Mouse (Mus musculus) liver, embryonic 14.5 days (tissue): ENCODE measurements around the gene Tcf25. TPM values are rescaled to one million over a fixed set of nuclear protein-coding genes. Genes with fewer than 3 reads are reported as not detected.

Experiments
- ATAC-seq: fragments of 200-750 bp; cut with Nextera tagmentation; 2 replicates; pipeline ENCODE4 v1.8.0; 2017; ENCODE audit warnings: moderate number of reproducible peaks, mild to moderate bottlenecking, moderate library complexity; ENCODE audit not compliant: insufficient read depth
- DNase-seq, 3 experiments: peaks; one replicate each; pipeline ENCODE4 v3.0.0-alpha.2; 2012 to 2013; ENCODE audit warnings: low read depth in 3 of 3, low spot score in 3 of 3
- H3K27ac ChIP-seq: fragments of 300-500 bp; sonication (generic); 2 replicates; pipeline ENCODE4 v1.5.1; 2014; ENCODE audit warnings: moderate library complexity, mild to moderate bottlenecking, control low read depth, inconsistent platforms
- H3K27me3 ChIP-seq: fragments of 300-500 bp; sonication (generic); 2 replicates; pipeline ENCODE4 v1.6.1; 2014; ENCODE audit warnings: mild to moderate bottlenecking, low read length, moderate library complexity; ENCODE audit not compliant: control insufficient read depth, insufficient read depth
- H3K36me3 ChIP-seq: fragments of 300-500 bp; sonication (generic); replicated peaks from 2 replicates; pipeline ENCODE4 v1.6.1; 2014; ENCODE audit warnings: low read depth; ENCODE audit not compliant: control insufficient read depth, insufficient read depth
- H3K4me1 ChIP-seq, 2 experiments: fragments of 200-500 bp in 1 of 2; fragments of 300-500 bp in 1 of 2; sonication (generic) in 1 of 2; replicated peaks; 2 replicates each; pipeline ENCODE4 v1.6.1; 2012 to 2014; ENCODE audit warnings: antibody characterized with exemption in 1 of 2, inconsistent platforms in 1 of 2, low read length in 1 of 2; ENCODE audit not compliant: control insufficient read depth in 2 of 2, insufficient read depth in 2 of 2
- H3K4me2 ChIP-seq: fragments of 300-500 bp; sonication (generic); 2 replicates; pipeline ENCODE4 v1.6.1; 2014; ENCODE audit warnings: low read depth, mild to moderate bottlenecking, control low read depth, moderate library complexity
- H3K4me3 ChIP-seq, 2 experiments: fragments of 200-500 bp in 1 of 2; fragments of 300-500 bp in 1 of 2; sonication (generic) in 1 of 2; 2 replicates each; pipeline ENCODE4 v1.5.1; 2012 to 2014; ENCODE audit warnings: low read depth in 2 of 2, low read length in 2 of 2, mild to moderate bottlenecking in 2 of 2, control low read depth in 1 of 2, inconsistent platforms in 1 of 2, moderate library complexity in 1 of 2; ENCODE audit not compliant: insufficient read depth in 1 of 2
- H3K9ac ChIP-seq: fragments of 300-500 bp; sonication (generic); replicated peaks from 2 replicates; pipeline ENCODE4 v1.6.1; 2014; ENCODE audit warnings: mild to moderate bottlenecking, control low read depth, moderate library complexity
- H3K9me3 ChIP-seq: fragments of 300-500 bp; sonication (generic); 2 replicates; pipeline ENCODE4 v1.6.1; 2016; ENCODE audit warnings: low read length, mixed read lengths; ENCODE audit not compliant: control insufficient read depth
- CTCF ChIP-seq: IDR thresholded peaks from 2 replicates; pipeline ENCODE4 v1.5.1; 2016; ENCODE audit warnings: antibody characterized with exemption, low read depth, control low read depth
- EP300 ChIP-seq: IDR thresholded peaks from 2 replicates; pipeline ENCODE4 v1.6.1; 2016; ENCODE audit warnings: antibody characterized with exemption, low read depth
- WGBS: fragments of 180-500 bp; shearing (Covaris S2); extraction: QIAGEN DNeasy Blood & Tissue Kit; methylation state at CpG from one replicate; pipeline ENCODE4 v1.1.7; 2014; ENCODE audit not compliant: insufficient replicate concordance; 5-methylcytosine and 5-hydroxymethylcytosine counted together
- polyA plus RNA-seq, 2 experiments: library from polyadenylated mRNA; depleted of rRNA in 1 of 2; stranded (reverse) in 1 of 2; unstranded in 1 of 2; fragments of >200 nt; fragmentation: Nextera tagmentation in 1 of 2; extraction: Ambion mirVana in 1 of 2; gene quantifications; 2 replicates each; pipeline versions ENCODE4 v1.2.1 to v1.2.3; 2012 to 2014

The Tcf25 gene
- polyA plus RNA-seq, 2 experiments = 45.6 to 53.1 TPM

GRCm38 (mm10) chr8:123361082-123361739 lies 12.3 kb upstream of the Tcf25 start:
- peak; percentile 55; the same call in 1 of the 2 replicates for ATAC-seq

GRCm38 (mm10) chr8:123374239-123374578 lies 656 bp downstream of the Tcf25 start:
- H3K9ac ChIP-seq = peak overlapping the region; percentile 90
- no peaks in the 10 kb centered on the region for H3K27me3 ChIP-seq
- peak overlapping the region; percentile 79 to 97 for H3K4me3 ChIP-seq
- H3K4me2 ChIP-seq = peak overlapping the region; percentile 94
- H3K4me1 ChIP-seq = peaks cover 9 to 11% of the 10 kb centered on the region in 2 experiments
- no peaks in the 10 kb centered on the region; the same call in 1 of the 2 replicates for H3K36me3 ChIP-seq
- TF ChIP-seq CTCF (no peak), EP300 (no peak)
- no peaks in the 10 kb centered on the region for H3K9me3 ChIP-seq
- ATAC-seq = peak; percentile 75
- peak; percentile 81 to 83 (median 82) for DNase-seq
- H3K27ac ChIP-seq = peak overlapping the region; percentile 81
- under 1% methylated on average over 20 of the region's 20 CpGs for WGBS

More at GRCm38 (mm10) chr8:123361082-123361739, 12.3 kb upstream of the Tcf25 start:
- TF ChIP-seq EP300 = no peak
- peak; percentile 97 for TF ChIP-seq CTCF
- DNase-seq = peak in 2 of 3 experiments; percentile 50 to 51
- whole genome bisulfite sequencing = 44% methylated on average over 12 of the region's 12 CpGs
- Histone ChIP-seq H3K4me1 (no peaks in the 10 kb centered on the region), H3K9me3 (no peaks in the 10 kb centered on the region), H3K27me3 (no peaks in the 10 kb centered on the region), H3K27ac (no peak overlapping the region), H3K36me3 (no peaks in the 10 kb centered on the region), H3K4me2 (no peak overlapping the region), H3K4me3 (no peak overlapping the region), H3K9ac (no peak overlapping the region)

DNA sequence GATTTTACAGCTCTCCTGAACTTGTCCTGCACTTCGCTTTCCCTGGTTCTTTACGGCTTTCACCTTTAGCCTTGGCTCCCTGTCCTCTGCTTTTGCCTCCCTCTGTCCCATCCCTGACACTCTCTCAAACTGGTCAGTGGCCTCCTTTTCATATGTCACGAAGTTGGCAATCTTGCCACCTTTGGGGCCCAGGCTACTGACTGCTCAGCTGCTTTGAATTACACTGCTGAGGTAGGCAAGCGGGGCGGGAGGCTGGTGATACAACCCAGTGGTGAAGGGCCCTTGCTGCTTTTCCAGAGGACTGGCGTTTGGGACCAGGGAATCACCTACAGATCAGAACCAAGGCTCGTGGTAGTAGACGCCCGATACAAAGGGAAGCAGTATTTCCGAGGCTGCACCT lies 2.1 kb downstream of the Tcf25 start:
- no peak overlapping the region for H3K9ac ChIP-seq
- no peak overlapping the region for H3K4me2 ChIP-seq
- 80% methylated on average over 10 of the region's 10 CpGs for WGBS
- no peak for DNase-seq
- TF ChIP-seq CTCF (no peak), EP300 (no peak)
- no peak for ATAC-seq
- H3K9me3 ChIP-seq = no peaks in the 10 kb centered on the region
- no peaks in the 10 kb centered on the region for H3K27me3 ChIP-seq
- H3K27ac ChIP-seq = no peak overlapping the region
- H3K4me1 ChIP-seq = peaks cover 9 to 11% of the 10 kb centered on the region in 2 experiments
- no peaks in the 10 kb centered on the region; the same call in 1 of the 2 replicates for H3K36me3 ChIP-seq
- no peak overlapping the region for H3K4me3 ChIP-seq

DNA sequence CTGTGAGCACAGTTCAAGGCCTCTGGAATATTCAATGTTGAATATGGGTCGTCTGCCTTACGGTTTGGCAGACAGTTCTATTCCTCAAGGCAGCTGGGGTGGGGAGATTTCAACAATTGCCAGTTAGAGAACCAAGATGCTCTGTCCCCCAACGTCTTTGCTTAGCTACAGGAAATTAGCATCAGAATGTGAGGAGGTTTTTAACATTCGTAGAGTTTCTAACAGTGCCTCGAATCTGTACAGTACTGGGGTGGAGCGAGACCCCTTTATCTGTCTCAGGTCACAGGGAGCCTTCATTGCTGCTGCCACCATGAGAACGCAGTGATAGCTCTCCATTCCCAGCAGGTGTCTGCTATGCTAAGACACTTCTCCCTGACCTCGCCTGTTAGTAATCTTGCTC lies 2.6 kb downstream of the Tcf25 start:
- Histone ChIP-seq H3K9ac (no peak overlapping the region), H3K27me3 (no peaks in the 10 kb centered on the region), H3K27ac (no peak overlapping the region), H3K4me3 (no peak overlapping the region), H3K4me1 (peaks cover 9 to 11% of the 10 kb centered on the region in 2 experiments), H3K4me2 (no peak overlapping the region), H3K9me3 (no peaks in the 10 kb centered on the region), H3K36me3 (no peaks in the 10 kb centered on the region; the same call in 1 of the 2 replicates)
- WGBS = 63% methylated on average over 8 of the region's 8 CpGs
- ATAC-seq = no peak
- TF ChIP-seq EP300 (no peak), CTCF (no peak)
- DNase-seq = no peak

GRCm38 (mm10) chr8:123381711-123382110 lies 8.2 kb downstream of the Tcf25 start:
- no peak overlapping the region for H3K27ac ChIP-seq
- ATAC-seq = no peak
- H3K9me3 ChIP-seq = no peaks in the 10 kb centered on the region
- no peaks in the 10 kb centered on the region for H3K4me1 ChIP-seq
- no peaks in the 10 kb centered on the region for H3K27me3 ChIP-seq
- H3K4me2 ChIP-seq = no peak overlapping the region
- H3K4me3 ChIP-seq = no peak overlapping the region
- peaks cover 22% of the 10 kb centered on the region for H3K36me3 ChIP-seq
- no peak for TF ChIP-seq EP300
- TF ChIP-seq CTCF = no peak
- no peak for DNase-seq
- no peak overlapping the region for H3K9ac ChIP-seq
- 77% methylated on average over 4 of the region's 4 CpGs for WGBS
